Mouse (Mus musculus): ENCODE data around the gene Gcgr. TPM values are rescaled to one million over a fixed set of nuclear protein-coding genes. Genes with fewer than 3 reads are reported as not detected.

Gene Gcgr
- polyA plus RNA-seq, 1 experiment from 2014 or later = 0.76 TPM

DNA sequence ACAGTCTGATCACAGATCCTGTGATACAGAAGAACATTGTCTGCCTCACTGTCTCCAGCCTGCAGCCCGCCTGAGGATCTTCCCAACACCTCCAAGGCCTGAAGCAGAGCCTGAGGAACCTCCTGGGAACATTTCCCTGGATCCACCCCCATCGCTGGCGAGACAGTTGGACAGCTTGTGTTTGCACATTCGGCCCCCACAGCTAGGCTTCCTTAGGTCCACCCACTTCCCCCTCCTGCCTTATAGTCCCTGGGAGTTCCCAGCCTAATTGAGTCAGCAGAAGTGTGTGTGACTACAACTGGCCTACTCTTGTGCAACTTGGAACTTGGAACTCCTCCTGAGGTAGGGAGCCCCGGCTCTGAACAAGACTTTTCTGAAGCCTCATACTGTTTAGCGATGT is 12.5 kb upstream of the Gcgr start:
- ATAC-seq (peak; percentile 74), DNase-seq (ENCODE audit: low spot score) (peak; percentile 95)
- H3K27me3 ChIP-seq (replicated peaks; ENCODE audit: insufficient read depth, low read length) = no peaks in the 10 kb centered on the region
- WGBS = 20% methylated on average over 6 of the region's 6 CpGs
- H3K4me3 ChIP-seq (ENCODE audit: low read depth, low read length) = no peak overlapping the region
- H3K27ac ChIP-seq (ENCODE audit: low read length) = peak overlapping the region; percentile 80
- no peak overlapping the region; the same call in 1 of the 2 replicates for H3K4me2 ChIP-seq (replicated peaks; ENCODE audit: low read depth, low read length)
- H3K36me3 ChIP-seq (ENCODE audit: insufficient read depth, low read length) = no peaks in the 10 kb centered on the region
- H3K9me3 ChIP-seq (ENCODE audit: low read length) = no peaks in the 10 kb centered on the region
- H3K9ac ChIP-seq (replicated peaks; ENCODE audit: low read depth) = no peak overlapping the region
- peaks cover 12% of the 10 kb centered on the region for H3K4me1 ChIP-seq (ENCODE audit: insufficient read depth, low read depth, low read length)
- TF ChIP-seq CTCF (IDR thresholded peaks at IDR 0.05) (no peak), EP300 (IDR thresholded peaks at IDR 0.05) (no peak)

DNA sequence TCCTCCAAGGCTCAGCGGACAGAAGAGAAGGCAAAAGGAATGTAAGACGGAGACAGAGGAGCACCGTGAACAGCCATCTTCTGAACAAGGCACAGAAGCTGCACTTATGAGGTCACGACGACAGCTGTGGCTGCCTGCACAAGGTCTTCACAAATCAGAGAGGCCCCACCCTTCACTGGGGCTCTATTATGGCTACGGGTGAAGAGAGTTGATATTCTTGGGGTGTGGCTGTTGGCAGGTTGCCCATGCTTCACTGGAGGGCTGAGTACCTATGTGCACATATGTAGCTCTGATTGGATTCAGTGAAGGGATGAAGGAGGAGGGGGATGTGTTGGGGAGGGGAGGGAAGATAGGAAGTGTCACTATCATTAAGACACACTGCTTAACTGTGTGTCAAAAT is 11.9 kb upstream of the Gcgr start:
- TF ChIP-seq EP300 (IDR thresholded peaks at IDR 0.05) = no peak
- no peak for TF ChIP-seq CTCF (IDR thresholded peaks at IDR 0.05)
- H3K4me3 ChIP-seq (ENCODE audit: low read depth, low read length) = no peak overlapping the region
- H3K27me3 ChIP-seq (replicated peaks; ENCODE audit: insufficient read depth, low read length) = no peaks in the 10 kb centered on the region
- WGBS = 44% methylated on average over 6 of the region's 6 CpGs
- ATAC-seq = peak; percentile 17; the same call in 1 of the 2 replicates
- H3K36me3 ChIP-seq (ENCODE audit: insufficient read depth, low read length) = no peaks in the 10 kb centered on the region
- peaks cover 12% of the 10 kb centered on the region for H3K4me1 ChIP-seq (ENCODE audit: insufficient read depth, low read depth, low read length)
- H3K9ac ChIP-seq (replicated peaks; ENCODE audit: low read depth) = no peak overlapping the region
- peak; percentile 59 for DNase-seq (ENCODE audit: low spot score)
- peak overlapping the region; percentile 80 for H3K27ac ChIP-seq (ENCODE audit: low read length)
- H3K9me3 ChIP-seq (ENCODE audit: low read length) = no peaks in the 10 kb centered on the region
- H3K4me2 ChIP-seq (replicated peaks; ENCODE audit: low read depth, low read length) = no peak overlapping the region; the same call in 1 of the 2 replicates

- H3K4me2 ChIP-seq (replicated peaks; ENCODE audit: low read depth, low read length) = 0 out of 2 replicates have a peak overlapping the region, but pooled peaks have one; percentile 20
These were observed 10.8 kb upstream of the Gcgr start for GRCm38 (mm10) chr11:120519738-120520137.

DNA sequence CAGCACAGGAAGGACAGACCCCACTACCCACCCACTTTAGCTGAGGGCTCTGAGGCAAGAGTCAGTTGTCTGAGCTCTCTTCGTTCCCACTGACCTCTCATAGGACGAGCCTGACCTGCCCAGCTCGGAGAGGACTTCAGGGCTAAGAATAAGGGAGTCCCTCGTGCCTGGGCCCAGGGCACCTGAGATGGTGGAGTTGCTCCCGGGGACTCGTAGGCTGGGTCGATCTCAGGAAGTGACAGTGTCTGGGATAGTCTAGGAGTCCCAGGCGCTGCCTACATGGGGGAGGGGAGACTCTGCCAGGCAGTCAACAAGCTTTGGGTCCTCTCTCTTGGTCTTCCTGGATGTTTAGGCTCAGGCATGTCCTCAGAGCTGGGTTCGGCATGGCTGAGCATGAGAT is 10.0 kb upstream of the Gcgr start:
- DNase-seq (ENCODE audit: low spot score) (no peak), ATAC-seq (0 out of 2 replicates have a peak, but pooled peaks have one; percentile 1)
- Histone ChIP-seq H3K4me2 (replicated peaks; ENCODE audit: low read depth, low read length) (no peak overlapping the region), H3K4me1 (ENCODE audit: insufficient read depth, low read depth, low read length) (peaks cover 12% of the 10 kb centered on the region), H3K4me3 (ENCODE audit: low read depth, low read length) (no peak overlapping the region), H3K9me3 (ENCODE audit: low read length) (no peaks in the 10 kb centered on the region), H3K36me3 (ENCODE audit: insufficient read depth, low read length) (no peaks in the 10 kb centered on the region), H3K9ac (replicated peaks; ENCODE audit: low read depth) (no peak overlapping the region), H3K27me3 (replicated peaks; ENCODE audit: insufficient read depth, low read length) (no peaks in the 10 kb centered on the region), H3K27ac (ENCODE audit: low read length) (peak overlapping the region; percentile 81)
- TF ChIP-seq EP300 (IDR thresholded peaks at IDR 0.05) (no peak), CTCF (IDR thresholded peaks at IDR 0.05) (no peak)
- WGBS = 67% methylated on average over 9 of the region's 9 CpGs

More at GRCm38 (mm10) chr11:120519738-120520137, 10.8 kb upstream of the Gcgr start:
- Histone ChIP-seq H3K27ac (ENCODE audit: low read length) (peak overlapping the region; percentile 81), H3K9me3 (ENCODE audit: low read length) (no peaks in the 10 kb centered on the region), H3K4me1 (ENCODE audit: insufficient read depth, low read depth, low read length) (peaks cover 12% of the 10 kb centered on the region), H3K9ac (replicated peaks; ENCODE audit: low read depth) (no peak overlapping the region), H3K4me3 (ENCODE audit: low read depth, low read length) (no peak overlapping the region), H3K36me3 (ENCODE audit: insufficient read depth, low read length) (no peaks in the 10 kb centered on the region), H3K27me3 (replicated peaks; ENCODE audit: insufficient read depth, low read length) (no peaks in the 10 kb centered on the region)
- WGBS = 26% methylated on average over 9 of the region's 9 CpGs
- ATAC-seq (peak; percentile 88), DNase-seq (ENCODE audit: low spot score) (peak; percentile 96)
- TF ChIP-seq CTCF (IDR thresholded peaks at IDR 0.05) (no peak), EP300 (IDR thresholded peaks at IDR 0.05) (peak; percentile 56)

- Histone ChIP-seq H3K9ac (replicated peaks; ENCODE audit: low read depth) (no peak overlapping the region), H3K27me3 (replicated peaks; ENCODE audit: insufficient read depth, low read length) (no peaks in the 10 kb centered on the region), H3K27ac (ENCODE audit: low read length) (peak overlapping the region; percentile 81)
These were observed 9.4 kb upstream of the Gcgr start for GRCm38 (mm10) chr11:120520967-120521540.

GRCm38 (mm10) chr11:120522581-120522980 is 7.9 kb upstream of the Gcgr start:
- no peak for ATAC-seq
- TF ChIP-seq EP300 (IDR thresholded peaks at IDR 0.05) = no peak
- Histone ChIP-seq H3K36me3 (ENCODE audit: insufficient read depth, low read length) (no peaks in the 10 kb centered on the region), H3K4me1 (ENCODE audit: insufficient read depth, low read depth, low read length) (peaks cover 12% of the 10 kb centered on the region), H3K4me2 (replicated peaks; ENCODE audit: low read depth, low read length) (no peak overlapping the region), H3K4me3 (ENCODE audit: low read depth, low read length) (no peak overlapping the region), H3K9me3 (ENCODE audit: low read length) (no peaks in the 10 kb centered on the region), H3K27me3 (replicated peaks; ENCODE audit: insufficient read depth, low read length) (no peaks in the 10 kb centered on the region), H3K27ac (ENCODE audit: low read length) (no peak overlapping the region), H3K9ac (replicated peaks; ENCODE audit: low read depth) (no peak overlapping the region)
- WGBS = 76% methylated on average over 8 of the region's 8 CpGs
- no peak for DNase-seq (ENCODE audit: low spot score)

More at GRCm38 (mm10) chr11:120520967-120521540, 9.4 kb upstream of the Gcgr start:
- Histone ChIP-seq H3K4me2 (replicated peaks; ENCODE audit: low read depth, low read length) (no peak overlapping the region), H3K4me1 (ENCODE audit: insufficient read depth, low read depth, low read length) (peaks cover 12% of the 10 kb centered on the region), H3K36me3 (ENCODE audit: insufficient read depth, low read length) (no peaks in the 10 kb centered on the region), H3K4me3 (ENCODE audit: low read depth, low read length) (no peak overlapping the region), H3K9me3 (ENCODE audit: low read length) (no peaks in the 10 kb centered on the region)
- TF ChIP-seq CTCF (IDR thresholded peaks at IDR 0.05) = no peak
- TF ChIP-seq EP300 (IDR thresholded peaks at IDR 0.05) = no peak
- ATAC-seq = peak; percentile 47
- peak; percentile 48 for DNase-seq (ENCODE audit: low spot score)
- 48% methylated on average over 5 of the region's 5 CpGs for WGBS

Data from lung, postnatal 0 days (tissue).